ENCODE assay signal across 38 mouse cellular contexts in genomic region chr12:8343381-8343780, GRCm38 (mm10). TPM values are rescaled to one million over a fixed set of nuclear protein-coding genes. Genes with fewer than 3 reads are reported as not detected.
"Had no signal": no experiment of that assay in that cellular context is flagged by ENCODE, and none has a peak within 500 bp of the region (broad histone marks: within the 10 kb centered on the region; RNA-seq: fewer than 3 reads in every experiment).

No protein-coding gene starts in this region.

- H3K27me3 ChIP-seq: heart, embryonic 12.5 days; heart, embryonic 13.5 days; heart, embryonic 15.5 days; hindbrain, embryonic 12.5 days; hindbrain, embryonic 13.5 days; hindbrain, embryonic 15.5 days; intestine, embryonic 15.5 days; kidney, embryonic 15.5 days had no signal

- H3K4me3 ChIP-seq: heart, embryonic 10.5 days; heart, embryonic 12.5 days; heart, embryonic 13.5 days; heart, embryonic 15.5 days; hindbrain, embryonic 10.5 days; hindbrain, embryonic 12.5 days; hindbrain, embryonic 13.5 days; hindbrain, embryonic 15.5 days; intestine, embryonic 15.5 days; kidney, embryonic 15.5 days had no signal

- H3K27ac ChIP-seq: heart, embryonic 10.5 days; heart, embryonic 13.5 days; heart, embryonic 15.5 days; hindbrain, embryonic 10.5 days; hindbrain, embryonic 12.5 days; hindbrain, embryonic 13.5 days; hindbrain, embryonic 14.5 days; hindbrain, embryonic 15.5 days; hindbrain, postnatal 0 days; intestine, embryonic 15.5 days; kidney, embryonic 15.5 days had no signal

- H3K9ac ChIP-seq: heart, embryonic 12.5 days; heart, embryonic 13.5 days; heart, embryonic 15.5 days; hindbrain, embryonic 12.5 days; hindbrain, embryonic 13.5 days; hindbrain, embryonic 14.5 days; hindbrain, embryonic 15.5 days; intestine, embryonic 15.5 days; kidney, embryonic 15.5 days had no signal

- H3K36me3 ChIP-seq: intestine, embryonic 15.5 days had no signal

- DNase-seq: heart, postnatal 10 days; heart, postnatal 14 days; heart, postnatal 36 days; heart, postnatal 4 days; kidney, adult 11 months; kidney, adult 18-20 months; kidney, adult 2 months; kidney, adult 8-10 months; kidney, adult 9 months; kidney, postnatal 10 days; kidney, postnatal 14 days; kidney, postnatal 25 days; kidney, postnatal 36 days; kidney, postnatal 4 days; layer of hippocampus, adult 9-11 months; layer of hippocampus, postnatal 36 days had no signal

RNA-seq across cellular contexts. Expression of gene Gdf7, which starts 41.6 kb away (rescaled TPM):
- total RNA-seq: hematopoietic stem cell, adult 5-6 weeks; layer of hippocampus, postnatal 10 days; layer of hippocampus, postnatal 25 days had no signal
- polyA plus RNA-seq: heart, embryonic 13.5 days; heart, embryonic 14.5 days; heart, embryonic 15.5 days; heart, embryonic 16.5 days; heart, postnatal 0 days; inflammation-experienced regulatory T-cells, adult 6 months; intestine, embryonic 14.5 days; intestine, embryonic 15.5 days; intestine, embryonic 16.5 days; intestine, postnatal 0 days had no signal
